In the genomic region with DNA sequence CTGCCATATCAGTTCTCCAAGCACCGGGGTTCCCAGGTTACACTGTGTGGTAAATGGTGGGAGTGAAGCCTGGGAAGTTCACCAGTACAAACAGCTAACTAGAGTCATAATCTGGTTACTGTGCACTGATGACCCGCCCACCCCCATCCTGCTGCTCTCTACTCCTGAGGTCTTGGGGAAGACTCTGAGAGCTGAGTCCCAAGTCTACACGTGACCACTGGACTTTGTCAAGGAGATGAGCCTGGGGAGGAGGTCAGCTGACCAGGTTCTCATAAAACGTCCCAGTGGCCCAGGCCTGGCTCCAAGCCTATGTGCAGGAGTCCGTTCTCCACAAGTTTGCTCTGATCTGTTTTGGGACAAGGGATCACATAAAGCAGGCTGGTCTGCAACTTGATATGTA, we compare ENCODE assay signal across 19 mouse cellular contexts. TPM values are rescaled to one million over a fixed set of nuclear protein-coding genes. Genes with fewer than 3 reads are reported as not detected.
A peak's percentile ranks its signal among the peaks of the same experiment; 100 is the strongest.
DNase-seq lines count a peak whose midpoint lies in the region; ATAC-seq and TF ChIP-seq lines count a peak whose summit lies in the region.
"Had no signal": no experiment of that assay in that cellular context is flagged by ENCODE, and none has a peak within 500 bp of the region (broad histone marks: within the 10 kb centered on the region; RNA-seq: fewer than 3 reads in every experiment).

No protein-coding gene starts in this region.

- H3K27me3 ChIP-seq in heart, postnatal 0 days (ENCODE audit: control insufficient read depth, insufficient read depth, low read length) = no peaks in the 10 kb centered on the region
- no peaks in the 10 kb centered on the region for H3K27me3 ChIP-seq in kidney, postnatal 0 days (ENCODE audit: insufficient read depth, low read length)
- no peaks in the 10 kb centered on the region for H3K27me3 ChIP-seq in hindbrain, embryonic 14.5 days (ENCODE audit: control insufficient read depth, insufficient read depth, low read length)
- H3K27me3 ChIP-seq: forebrain, embryonic 12.5 days; limb, embryonic 12.5 days had no signal

- ATAC-seq in heart, postnatal 0 days (ENCODE audit: insufficient read depth, low read depth) = no peak
- ATAC-seq in kidney, postnatal 0 days (replicated peaks; ENCODE audit: low FRiP score, low read depth) = peak; percentile 82
- ATAC-seq in hindbrain, embryonic 14.5 days (ENCODE audit: low FRiP score) = no peak
- ATAC-seq: hindbrain, embryonic 16.5 days; liver, embryonic 12.5 days had no signal

- no peak overlapping the region for H3K4me2 ChIP-seq in heart, postnatal 0 days (ENCODE audit: low read depth, low read length)
- no peak overlapping the region for H3K4me2 ChIP-seq in kidney, postnatal 0 days (ENCODE audit: low read length)
- no peak overlapping the region for H3K4me2 ChIP-seq in hindbrain, embryonic 14.5 days (replicated peaks)
- H3K4me2 ChIP-seq: forebrain, embryonic 12.5 days; limb, embryonic 12.5 days; liver, embryonic 12.5 days had no signal

- no peaks in the 10 kb centered on the region for H3K36me3 ChIP-seq in heart, postnatal 0 days (replicated peaks; ENCODE audit: control insufficient read depth, insufficient read depth, low read length)
- H3K36me3 ChIP-seq in kidney, postnatal 0 days (ENCODE audit: insufficient read depth, low read length) = no peaks in the 10 kb centered on the region
- no peaks in the 10 kb centered on the region for H3K36me3 ChIP-seq in hindbrain, embryonic 14.5 days (replicated peaks; ENCODE audit: control insufficient read depth, insufficient read depth)
- H3K36me3 ChIP-seq: forebrain, embryonic 12.5 days; limb, embryonic 12.5 days; liver, embryonic 12.5 days had no signal

- no peak for TF ChIP-seq EP300 in heart, postnatal 0 days (IDR thresholded peaks at IDR 0.05; ENCODE audit: low read depth)

- H3K9ac ChIP-seq in heart, postnatal 0 days (replicated peaks; ENCODE audit: low read depth, low read length) = no peak overlapping the region
- no peak overlapping the region for H3K9ac ChIP-seq in kidney, postnatal 0 days (ENCODE audit: low read depth, low read length)
- H3K9ac ChIP-seq in hindbrain, embryonic 14.5 days = no peak overlapping the region
- H3K9ac ChIP-seq: forebrain, embryonic 12.5 days; limb, embryonic 12.5 days; liver, embryonic 12.5 days had no signal

- H3K4me1 ChIP-seq in heart, postnatal 0 days (ENCODE audit: control insufficient read depth, insufficient read depth) = peaks cover 64% of the 10 kb centered on the region
- no peaks in the 10 kb centered on the region for H3K4me1 ChIP-seq in kidney, postnatal 0 days (replicated peaks; ENCODE audit: insufficient read depth, low read length)
- no peaks in the 10 kb centered on the region for H3K4me1 ChIP-seq in hindbrain, embryonic 14.5 days (replicated peaks; ENCODE audit: control insufficient read depth, insufficient read depth, low read length)
- H3K4me1 ChIP-seq: forebrain, embryonic 12.5 days; limb, embryonic 12.5 days; liver, embryonic 12.5 days had no signal

- TF ChIP-seq CTCF in heart, postnatal 0 days (IDR thresholded peaks at IDR 0.05; ENCODE audit: low read depth) = no peak
- no peak for TF ChIP-seq CTCF in kidney, postnatal 0 days (IDR thresholded peaks at IDR 0.05; ENCODE audit: low read depth)

- no peak for DNase-seq in heart, postnatal 0 days (ENCODE audit: low spot score)
- DNase-seq in heart, adult 18-20 months = no peak
- peak; percentile 80 for DNase-seq in kidney, adult 18-20 months
- no peak for DNase-seq in kidney, postnatal 0 days (ENCODE audit: low spot score)
- peak; percentile 82 for DNase-seq in yolk sac, embryonic 10.5 days (ENCODE audit: low spot score)
- DNase-seq in hindbrain, embryonic 14.5 days (ENCODE audit: low spot score) = no peak
- DNase-seq in left cerebral cortex, adult 11 months (ENCODE audit: low spot score) = no peak
- DNase-seq: cerebellum, postnatal 25 days; gastrocnemius, adult 2 months; heart, postnatal 4 days; lung, adult 2 months; lung, postnatal 36 days; right cerebral cortex, postnatal 14 days; spleen, adult 18-20 months; thymus, adult 2 months had no signal

- no peak overlapping the region for H3K4me3 ChIP-seq in heart, postnatal 0 days (ENCODE audit: low read depth, low read length)
- no peak overlapping the region for H3K4me3 ChIP-seq in kidney, postnatal 0 days (replicated peaks; ENCODE audit: low read depth, low read length)
- H3K4me3 ChIP-seq in hindbrain, embryonic 14.5 days (replicated peaks; ENCODE audit: low read length) = no peak overlapping the region
- H3K4me3 ChIP-seq: forebrain, embryonic 12.5 days; gastrocnemius, adult 2 months; limb, embryonic 12.5 days; liver, embryonic 12.5 days had no signal

- WGBS in heart, postnatal 0 days = 70% methylated on average over 5 of the region's 5 CpGs
- 76% methylated on average over 5 of the region's 5 CpGs for WGBS in kidney, postnatal 0 days
- WGBS in hindbrain, embryonic 14.5 days = 89% methylated on average over 5 of the region's 5 CpGs

- no peaks in the 10 kb centered on the region for H3K9me3 ChIP-seq in heart, postnatal 0 days (replicated peaks; ENCODE audit: control insufficient read depth, low read length)
- no peaks in the 10 kb centered on the region for H3K9me3 ChIP-seq in kidney, postnatal 0 days (replicated peaks; ENCODE audit: low read length)
- H3K9me3 ChIP-seq in hindbrain, embryonic 14.5 days (ENCODE audit: control insufficient read depth, low read length) = no peaks in the 10 kb centered on the region
- H3K9me3 ChIP-seq: forebrain, embryonic 12.5 days; limb, embryonic 12.5 days; liver, embryonic 12.5 days had no signal

- peak overlapping the region; percentile 2 for H3K27ac ChIP-seq in heart, postnatal 0 days (ENCODE audit: low read depth)
- H3K27ac ChIP-seq in kidney, postnatal 0 days = no peak overlapping the region
- no peak overlapping the region for H3K27ac ChIP-seq in hindbrain, embryonic 14.5 days
- H3K27ac ChIP-seq: forebrain, embryonic 12.5 days; gastrocnemius, adult 2 months; limb, embryonic 12.5 days; liver, embryonic 12.5 days had no signal

RNA-seq across cellular contexts. Expression of a gene that starts 14.1 kb away (rescaled TPM):
- 86.7 and 91.3 TPM in 2 replicates for total RNA-seq in heart, postnatal 0 days (2014; rRNA removed; ENCODE audit: low replicate concordance)
- polyA plus RNA-seq in heart, postnatal 0 days (2015; fragmentation: Nextera tagmentation; extraction: Ambion mirVana) = 35.3 and 38.2 TPM in 2 replicates
- 10 to 100 TPM; 56.3 to 75.5 TPM for total RNA-seq in heart, adult 18-20 months (2021)
- 21.0 and 21.2 TPM in 2 replicates for polyA plus RNA-seq in kidney, postnatal 0 days (2015; fragmentation: Nextera tagmentation; extraction: Ambion mirVana)
- polyA plus RNA-seq in hindbrain, embryonic 14.5 days (2014; fragmentation: Nextera tagmentation; extraction: Ambion mirVana) = 21.3 and 24.6 TPM in 2 replicates

RNA-seq across cellular contexts. Expression of a gene that starts 27.1 kb away (rescaled TPM):
- 4.8 and 9.5 TPM in 2 replicates for total RNA-seq in heart, postnatal 0 days (2014; rRNA removed; ENCODE audit: low replicate concordance)
- 2.2 and 2.7 TPM in 2 replicates for polyA plus RNA-seq in heart, postnatal 0 days (2015; fragmentation: Nextera tagmentation; extraction: Ambion mirVana)
- 1 to 10 TPM; 2.8 to 5.7 TPM for total RNA-seq in heart, adult 18-20 months (2021)
- 12.9 and 15.7 TPM in 2 replicates for polyA plus RNA-seq in kidney, postnatal 0 days (2015; fragmentation: Nextera tagmentation; extraction: Ambion mirVana)
- 27.8 and 30.4 TPM in 2 replicates for polyA plus RNA-seq in hindbrain, embryonic 14.5 days (2014; fragmentation: Nextera tagmentation; extraction: Ambion mirVana)

Comparison
In these comparisons a context has a peak if more than half of its experiments do, and no peak if none do; other contexts are left out.
1. DNase-seq: peak in kidney, adult 18-20 months (single experiment) and yolk sac, embryonic 10.5 days (single experiment); none in heart, postnatal 0 days (single experiment), heart, adult 18-20 months (0 of 2), kidney, postnatal 0 days (single experiment), hindbrain, embryonic 14.5 days (single experiment) and left cerebral cortex, adult 11 months (single experiment).